Mouse (Mus musculus) forebrain, embryonic 14.5 days (tissue): ENCODE results near the gene Atp6v0a4. TPM values are rescaled to one million over a fixed set of nuclear protein-coding genes. Genes with fewer than 3 reads are reported as not detected.

Source experiments
- ATAC-seq: fragments of 200-750 bp; cut with Nextera tagmentation; 2 replicates; pipeline ENCODE4 v1.8.0; 2017; ENCODE audit warnings: mild to moderate bottlenecking, moderate library complexity
- DNase-seq: peaks from one replicate; pipeline ENCODE4 v3.0.0-alpha.2; 2015; ENCODE audit warnings: low spot score
- H3K27ac ChIP-seq: fragments of 300-500 bp; sonication (generic); 2 replicates; pipeline ENCODE4 v1.5.1; 2014; ENCODE audit warnings: low read depth, mild to moderate bottlenecking, control low read depth, low read length, moderate library complexity
- H3K27me3 ChIP-seq: fragments of 300-500 bp; sonication (generic); replicated peaks from 2 replicates; pipeline ENCODE4 v1.6.1; 2014; ENCODE audit warnings: low read length, control low read depth, mixed read lengths; ENCODE audit not compliant: control insufficient read depth, insufficient read depth
- H3K36me3 ChIP-seq: fragments of 300-500 bp; sonication (generic); 2 replicates; pipeline ENCODE4 v1.6.1; 2014; ENCODE audit warnings: low read length, control low read depth; ENCODE audit not compliant: control insufficient read depth, insufficient read depth
- H3K4me1 ChIP-seq: fragments of 300-500 bp; sonication (generic); 2 replicates; pipeline ENCODE4 v1.6.1; 2014; ENCODE audit warnings: antibody characterized with exemption, low read length, control low read depth; ENCODE audit not compliant: control insufficient read depth, insufficient read depth
- H3K4me2 ChIP-seq: fragments of 300-500 bp; sonication (generic); 2 replicates; pipeline ENCODE4 v1.6.1; 2014; ENCODE audit warnings: mild to moderate bottlenecking, control low read depth, low read length
- H3K4me3 ChIP-seq: fragments of 300-500 bp; sonication (generic); 2 replicates; pipeline ENCODE4 v1.5.1; 2014; ENCODE audit warnings: low read depth, low read length, control low read depth
- H3K9ac ChIP-seq: fragments of 300-500 bp; sonication (generic); 2 replicates; pipeline ENCODE4 v1.6.1; 2014; ENCODE audit warnings: mild to moderate bottlenecking, low read length, control low read depth, moderate library complexity
- H3K9me3 ChIP-seq: fragments of 300-500 bp; sonication (generic); replicated peaks from 2 replicates; pipeline ENCODE4 v1.6.1; 2016; ENCODE audit warnings: low read length, control low read depth, mixed read lengths; ENCODE audit not compliant: control insufficient read depth
- WGBS: fragments of 180-500 bp; shearing (Covaris S2); extraction: QIAGEN DNeasy Blood & Tissue Kit; methylation state at CpG from one replicate; pipeline ENCODE4 v1.1.7; 2014; 5-methylcytosine and 5-hydroxymethylcytosine counted together
- polyA plus RNA-seq: library from polyadenylated mRNA; unstranded; fragments of >200 nt; fragmentation: Nextera tagmentation; extraction: Ambion mirVana; gene quantifications from 2 replicates; pipeline ENCODE4 v1.2.1, GENCODE M21; 2014

Atp6v0a4 gene
- polyA plus RNA-seq, 1 experiment from 2014 or later, result not detected

DNA sequence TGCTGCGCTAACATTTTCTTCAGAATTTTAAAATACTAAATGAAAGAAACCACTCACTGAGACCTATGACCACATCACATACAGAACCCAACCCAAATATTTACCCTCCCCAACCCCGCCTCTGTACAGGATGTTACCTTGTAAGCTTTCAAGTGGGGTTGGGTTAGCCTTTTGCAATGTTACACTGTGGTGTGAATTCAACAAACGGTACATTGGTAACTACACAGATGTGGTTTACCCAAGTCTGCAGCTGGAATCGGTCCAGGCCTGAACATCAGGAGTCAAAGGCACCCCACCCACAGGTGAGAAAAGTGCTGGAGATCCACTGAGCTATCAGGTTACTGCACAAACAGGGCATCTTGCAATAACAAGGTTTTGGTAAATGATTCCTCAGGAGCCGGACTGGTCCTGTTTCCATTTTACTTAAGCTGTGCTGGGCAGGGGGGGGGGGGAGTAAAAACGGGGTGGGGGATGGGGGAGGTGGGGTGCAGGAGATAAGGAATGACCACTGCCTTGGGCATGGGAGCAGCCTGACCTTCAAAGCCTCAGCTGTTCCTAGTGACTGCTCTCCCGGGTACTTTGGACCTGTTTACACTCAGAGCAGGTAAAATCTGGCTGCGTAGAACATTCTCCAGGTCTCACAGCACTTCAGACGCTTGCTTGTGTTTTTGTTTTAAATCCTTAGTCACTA, 3.6 kb downstream of the Atp6v0a4 start:
- H3K9me3 ChIP-seq, result no peaks in the 10 kb centered on the region
- no peaks in the 10 kb centered on the region for H3K4me1 ChIP-seq
- H3K4me2 ChIP-seq, result no peak overlapping the region
- no peaks in the 10 kb centered on the region for H3K27me3 ChIP-seq
- no peak overlapping the region for H3K4me3 ChIP-seq
- DNase-seq (no peak), ATAC-seq (no peak)
- WGBS, result 81% methylated on average over 9 of the region's 9 CpGs
- H3K9ac ChIP-seq, result no peak overlapping the region
- peaks cover 14% of the 10 kb centered on the region; the same call in 1 of the 2 replicates for H3K36me3 ChIP-seq
- H3K27ac ChIP-seq, result no peak overlapping the region

DNA sequence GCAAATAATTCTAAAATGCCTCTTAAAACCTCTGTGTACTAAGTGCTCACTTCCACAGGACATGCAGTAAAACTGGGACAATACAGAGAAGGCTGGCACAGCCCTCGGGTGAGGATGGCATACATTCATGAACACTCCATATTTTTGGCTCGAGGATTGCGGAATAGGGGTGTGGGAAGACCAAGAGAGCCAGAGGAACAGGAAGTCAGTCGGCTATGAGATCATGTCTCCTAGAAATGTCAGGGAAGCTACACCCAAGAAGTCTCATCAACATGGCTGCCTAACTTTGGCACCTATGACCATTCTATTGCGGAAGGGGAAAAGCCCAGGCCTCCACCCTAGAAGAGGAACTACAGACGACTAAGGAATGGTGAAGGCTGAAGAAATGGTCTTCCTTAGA, 6.0 kb downstream of the Atp6v0a4 start:
- Histone ChIP-seq H3K4me2 (no peak overlapping the region), H3K4me3 (no peak overlapping the region), H3K27ac (no peak overlapping the region), H3K9me3 (no peaks in the 10 kb centered on the region), H3K9ac (no peak overlapping the region), H3K27me3 (no peaks in the 10 kb centered on the region), H3K36me3 (0 out of 2 replicates have a peak, but pooled peaks cover under 1% of the 10 kb centered on the region), H3K4me1 (no peaks in the 10 kb centered on the region)
- no peak for DNase-seq
- 94% methylated on average over 6 of the region's 6 CpGs for whole genome bisulfite sequencing
- ATAC-seq, result no peak

DNA sequence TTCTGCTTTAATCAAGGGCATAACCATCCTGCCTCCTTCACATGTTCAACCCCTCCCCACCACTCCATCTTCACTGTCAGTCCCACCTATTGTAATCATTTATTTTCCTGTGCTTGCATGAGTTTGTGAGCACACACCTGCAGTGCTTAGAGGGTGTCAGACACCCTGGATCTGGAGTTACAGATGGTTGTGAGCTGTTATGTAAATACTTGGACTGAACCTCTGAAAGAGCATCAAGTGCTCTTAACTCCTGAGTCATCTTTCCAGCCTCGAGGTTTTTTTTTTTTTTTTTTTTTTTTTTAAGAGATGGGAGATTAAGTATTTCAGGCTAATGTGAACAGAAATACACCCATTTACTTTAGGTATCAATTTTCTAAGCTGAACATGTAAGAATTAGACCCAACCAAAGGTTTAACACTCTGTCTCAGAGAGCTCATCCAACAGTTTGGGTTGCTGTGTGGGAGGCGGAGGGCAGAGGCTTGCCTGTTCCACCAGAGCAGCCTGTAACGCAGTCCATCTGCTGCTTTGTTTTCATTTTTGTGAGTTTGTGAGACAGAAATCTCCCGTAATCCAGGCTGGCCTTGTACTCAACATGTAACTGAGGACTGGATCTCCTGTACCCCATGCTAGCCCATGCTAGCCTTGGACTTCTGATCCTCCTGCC, 8.1 kb downstream of the Atp6v0a4 start:
- DNase-seq, result no peak

GRCm38 (mm10) chr6:38110859-38111258, 13.5 kb downstream of the Atp6v0a4 start:
- Histone ChIP-seq H3K4me3 (no peak overlapping the region), H3K4me2 (no peak overlapping the region), H3K27ac (no peak overlapping the region), H3K4me1 (no peaks in the 10 kb centered on the region), H3K36me3 (no peaks in the 10 kb centered on the region), H3K27me3 (no peaks in the 10 kb centered on the region), H3K9me3 (no peaks in the 10 kb centered on the region), H3K9ac (no peak overlapping the region)
- DNase-seq (no peak), ATAC-seq (no peak)
- WGBS, result 74% methylated on average over 9 of the region's 9 CpGs

More for the DNA sequence above, 8.1 kb downstream of the Atp6v0a4 start:
- ATAC-seq, result no peak
- H3K27me3 ChIP-seq, result no peaks in the 10 kb centered on the region
- H3K4me1 ChIP-seq, result no peaks in the 10 kb centered on the region
- H3K4me3 ChIP-seq, result no peak overlapping the region
- H3K9me3 ChIP-seq, result no peaks in the 10 kb centered on the region
- WGBS, result 72% methylated on average over 4 of the region's 4 CpGs
- H3K27ac ChIP-seq, result no peak overlapping the region
- H3K4me2 ChIP-seq, result no peak overlapping the region
- H3K9ac ChIP-seq, result no peak overlapping the region
- no peaks in the 10 kb centered on the region for H3K36me3 ChIP-seq

GRCm38 (mm10) chr6:38109871-38110270, 14.5 kb downstream of the Atp6v0a4 start:
- H3K4me3 ChIP-seq, result no peak overlapping the region
- H3K9me3 ChIP-seq, result no peaks in the 10 kb centered on the region
- H3K36me3 ChIP-seq, result no peaks in the 10 kb centered on the region
- DNase-seq (no peak), ATAC-seq (no peak)
- H3K4me2 ChIP-seq, result no peak overlapping the region
- H3K27ac ChIP-seq, result no peak overlapping the region
- H3K4me1 ChIP-seq, result no peaks in the 10 kb centered on the region
- no peak overlapping the region for H3K9ac ChIP-seq
- 17% methylated on average over 9 of the region's 9 CpGs for WGBS
- no peaks in the 10 kb centered on the region for H3K27me3 ChIP-seq

DNA sequence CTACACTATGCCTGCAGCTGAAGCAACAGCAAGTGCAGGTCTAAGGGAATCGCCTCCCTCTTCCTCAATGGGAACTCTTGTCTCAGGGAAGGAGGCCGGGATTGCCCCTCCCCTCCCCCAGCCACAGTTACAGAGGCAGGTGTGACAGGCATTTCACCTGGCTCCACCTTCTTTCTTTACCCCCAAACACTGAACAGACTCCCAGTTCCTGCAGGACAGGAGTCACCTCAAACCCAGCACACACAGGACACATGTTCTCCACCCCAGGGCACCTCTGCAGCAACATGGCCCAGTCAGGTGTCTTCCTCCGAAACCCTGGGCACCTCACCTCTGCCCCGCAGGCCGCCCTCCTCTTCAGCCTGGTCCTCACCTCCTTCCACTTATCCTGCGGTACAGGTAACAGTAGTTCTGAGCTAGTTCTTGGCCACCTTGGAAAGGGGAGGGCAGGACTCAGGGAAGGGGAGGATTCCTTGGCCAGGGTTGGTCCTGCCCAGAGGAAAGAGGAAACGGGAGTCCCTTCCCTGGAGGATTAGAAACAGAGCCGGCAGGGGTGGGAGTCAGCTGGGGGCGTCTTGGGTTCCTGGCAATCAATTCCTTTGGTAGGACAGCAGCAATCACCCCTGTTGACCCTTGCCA, 15.1 kb downstream of the Atp6v0a4 start, which contains the start of gene Tmem213:
Gene Tmem213 (plus strand): TSS at position 96 of the 636 bp plus-strand sequence.
- H3K9ac ChIP-seq, result no peak within 1 kb of the TSS
- no peaks in the 10 kb centered on the region for H3K9me3 ChIP-seq
- no peaks in the 10 kb centered on the region for H3K4me1 ChIP-seq
- H3K36me3 ChIP-seq, result no peaks in the 10 kb centered on the region
- no peak within 1 kb of the TSS for H3K4me3 ChIP-seq
- no peak for DNase-seq
- H3K27ac ChIP-seq, result no peak within 1 kb of the TSS
- 33% methylated on average over 9 of the region's 9 CpGs for WGBS
- no peaks in the 10 kb centered on the region for H3K27me3 ChIP-seq
- no peak within 1 kb of the TSS for H3K4me2 ChIP-seq
- ATAC-seq, result no peak

- Histone ChIP-seq H3K27ac (no peak overlapping the region), H3K9me3 (no peaks in the 10 kb centered on the region), H3K9ac (no peak overlapping the region), H3K4me1 (no peaks in the 10 kb centered on the region), H3K4me3 (no peak overlapping the region), H3K27me3 (no peaks in the 10 kb centered on the region), H3K36me3 (no peaks in the 10 kb centered on the region), H3K4me2 (no peak overlapping the region)
- ATAC-seq, result no peak
- no peak for DNase-seq
- 95% methylated on average over 5 of the region's 5 CpGs for WGBS
Observed at GRCm38 (mm10) chr6:38108449-38108848, 15.9 kb downstream of the Atp6v0a4 start.

DNA sequence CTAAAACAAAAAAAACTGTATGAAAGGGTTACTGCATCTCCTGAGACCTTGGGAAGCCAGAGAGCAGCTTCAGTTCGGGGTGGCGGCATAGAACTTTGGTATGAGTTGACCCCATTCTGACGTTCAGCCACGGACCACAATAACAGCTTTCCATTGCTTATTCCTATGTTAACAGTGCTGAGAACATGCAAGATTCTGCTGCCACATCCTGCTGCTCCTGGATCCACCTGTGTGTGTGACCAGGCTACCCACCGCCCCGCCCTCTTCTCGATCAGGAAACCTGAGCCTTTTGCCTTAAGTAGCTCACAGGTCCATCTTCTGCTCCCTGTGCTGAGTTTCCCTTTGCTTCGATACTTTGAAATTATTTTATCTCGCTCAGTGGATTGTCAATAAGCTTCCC, 18.5 kb downstream of the Atp6v0a4 start:
- Histone ChIP-seq H3K27me3 (no peaks in the 10 kb centered on the region), H3K27ac (no peak overlapping the region), H3K4me2 (no peak overlapping the region), H3K36me3 (no peaks in the 10 kb centered on the region), H3K9me3 (no peaks in the 10 kb centered on the region), H3K9ac (no peak overlapping the region), H3K4me1 (no peaks in the 10 kb centered on the region), H3K4me3 (no peak overlapping the region)
- no peak for ATAC-seq
- no peak for DNase-seq
- 89% methylated on average over 9 of the region's 9 CpGs for WGBS

GRCm38 (mm10) chr6:38103775-38104174, 20.6 kb downstream of the Atp6v0a4 start:
- Histone ChIP-seq H3K27ac (no peak overlapping the region), H3K4me2 (no peak overlapping the region), H3K36me3 (no peaks in the 10 kb centered on the region), H3K9ac (no peak overlapping the region), H3K4me3 (no peak overlapping the region), H3K27me3 (no peaks in the 10 kb centered on the region), H3K4me1 (no peaks in the 10 kb centered on the region), H3K9me3 (no peaks in the 10 kb centered on the region)
- DNase-seq, result no peak
- WGBS, result 67% methylated on average over 6 of the region's 6 CpGs
- no peak for ATAC-seq
